Mouse (Mus musculus): ENCODE data around the gene Wdr54. TPM values are rescaled to one million over a fixed set of nuclear protein-coding genes. Genes with fewer than 3 reads are reported as not detected.

The Wdr54 gene
- total RNA-seq, 4 experiments from 2014 or later = 23.4 to 27.5 (median 26.9) TPM

DNA sequence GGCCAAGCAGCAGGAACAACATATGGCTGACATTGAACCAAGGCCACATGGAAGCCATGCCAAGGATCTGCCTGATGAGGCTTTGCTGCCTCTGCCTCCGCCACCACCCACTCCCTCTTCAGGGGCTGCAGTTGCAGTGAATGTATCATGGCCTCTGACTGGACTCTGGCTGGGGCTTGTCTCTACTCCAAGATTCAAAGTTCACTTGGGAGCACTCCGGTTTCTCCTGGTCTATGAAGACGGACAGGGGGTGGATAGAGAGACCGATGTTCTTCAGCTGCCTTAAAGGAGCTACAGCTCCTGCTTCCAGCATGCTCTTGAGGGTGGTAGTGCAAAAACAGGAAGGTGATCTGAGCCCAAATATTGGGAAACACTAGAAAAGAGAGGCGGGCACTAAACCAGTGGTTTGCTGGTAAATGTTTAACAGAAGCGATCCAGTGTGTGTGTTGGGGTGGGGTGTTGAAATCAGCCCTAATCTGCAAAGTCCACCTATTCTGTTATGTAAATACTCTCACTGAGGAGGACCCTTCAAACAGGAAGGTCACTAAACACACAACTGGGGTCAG lies 24.6 kb downstream of the Wdr54 start:
- DNase-seq (ENCODE audit: low spot score in 2 of 2) = no peak

DNA sequence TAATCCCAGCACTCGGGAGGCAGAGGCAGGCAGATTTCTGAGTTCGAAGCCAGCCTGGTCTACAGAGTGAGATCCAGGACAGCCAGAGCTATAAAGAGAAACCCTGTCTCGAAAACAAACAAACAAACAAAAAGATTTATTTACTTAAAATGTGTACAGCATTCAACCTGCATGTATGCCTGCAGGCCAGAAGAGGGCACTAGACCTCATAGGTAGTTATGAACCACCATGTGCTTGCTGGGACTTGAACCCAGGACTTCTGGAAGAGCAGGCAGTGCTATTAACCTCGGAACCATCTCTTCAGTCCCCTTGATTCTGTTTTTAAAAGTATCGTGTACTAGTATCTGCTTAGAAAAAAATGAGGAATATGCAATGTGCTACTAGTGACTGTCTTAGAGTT lies 28.8 kb downstream of the Wdr54 start:
- DNase-seq (ENCODE audit: low spot score in 2 of 2) = no peak

DNA sequence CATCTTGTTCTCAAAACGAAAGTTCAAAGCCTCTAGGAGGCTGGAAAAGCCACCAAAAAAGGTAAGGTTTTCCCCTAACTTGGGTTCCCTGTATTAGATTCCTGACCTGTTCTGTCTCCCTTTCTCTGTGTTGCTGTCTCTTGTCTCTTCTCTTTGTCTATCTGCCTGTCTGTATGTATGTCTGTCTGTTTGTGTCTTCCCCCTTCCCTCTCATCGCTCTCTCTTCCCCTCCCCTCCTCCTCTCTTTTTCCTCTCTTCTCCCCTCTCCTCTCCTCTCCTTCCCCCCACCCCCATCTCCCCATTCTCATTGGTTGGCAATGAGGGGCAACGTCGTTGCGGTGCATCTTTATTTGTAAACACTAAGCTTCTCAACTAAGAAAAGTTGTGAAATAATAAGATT lies 30.9 kb downstream of the Wdr54 start, which contains the start of gene Ino80b:
TSS of gene Ino80b (minus strand) at position 101 of the 400 bp plus-strand sequence.
- no peak for DNase-seq (ENCODE audit: low spot score in 2 of 2)

DNA sequence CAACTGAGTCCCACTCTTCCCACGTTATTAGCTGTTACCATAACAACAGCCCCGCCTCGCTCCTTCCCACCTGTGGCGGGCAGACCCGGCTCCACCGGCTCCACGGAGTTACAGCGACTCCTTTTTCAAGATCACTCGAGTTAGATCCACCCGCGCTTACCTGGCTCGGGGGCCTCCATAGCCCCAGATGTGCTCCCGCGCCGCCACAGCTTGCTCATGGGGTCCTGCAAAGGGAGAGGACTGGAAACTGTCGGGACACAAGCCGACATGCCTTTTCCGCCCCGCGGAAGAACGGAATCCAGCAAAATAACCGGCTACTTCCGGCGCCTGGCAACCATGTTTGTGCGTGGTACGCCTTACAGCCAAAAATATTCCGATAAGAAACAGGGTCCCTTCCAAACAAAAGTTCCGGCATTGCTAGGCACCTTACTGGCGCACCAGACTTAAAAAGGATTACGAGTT lies 31.3 kb downstream of the Wdr54 start:
- DNase-seq (ENCODE audit: low spot score in 2 of 2) = peak; percentile 89 to 91

DNA sequence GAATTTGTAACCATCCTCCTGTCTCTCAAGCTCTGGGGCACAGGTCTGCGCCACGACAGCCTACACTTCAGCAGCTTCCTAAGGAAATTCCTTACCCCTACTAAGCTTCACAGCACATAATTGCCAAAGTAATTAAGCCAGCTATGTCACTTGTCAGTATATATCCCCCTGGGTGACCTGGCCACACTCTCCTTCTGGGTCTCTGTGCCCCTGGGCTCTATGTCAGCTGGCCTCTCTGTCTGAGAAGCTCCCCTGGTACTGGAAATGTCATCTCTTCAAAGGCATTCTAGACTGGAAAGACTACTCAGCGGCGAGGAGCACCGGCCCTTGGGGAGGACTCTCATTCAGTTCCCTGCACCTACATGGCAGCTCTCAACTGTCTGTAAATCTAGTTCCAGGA lies 33.2 kb downstream of the Wdr54 start:
- DNase-seq (ENCODE audit: low spot score in 2 of 2) = no peak

DNA sequence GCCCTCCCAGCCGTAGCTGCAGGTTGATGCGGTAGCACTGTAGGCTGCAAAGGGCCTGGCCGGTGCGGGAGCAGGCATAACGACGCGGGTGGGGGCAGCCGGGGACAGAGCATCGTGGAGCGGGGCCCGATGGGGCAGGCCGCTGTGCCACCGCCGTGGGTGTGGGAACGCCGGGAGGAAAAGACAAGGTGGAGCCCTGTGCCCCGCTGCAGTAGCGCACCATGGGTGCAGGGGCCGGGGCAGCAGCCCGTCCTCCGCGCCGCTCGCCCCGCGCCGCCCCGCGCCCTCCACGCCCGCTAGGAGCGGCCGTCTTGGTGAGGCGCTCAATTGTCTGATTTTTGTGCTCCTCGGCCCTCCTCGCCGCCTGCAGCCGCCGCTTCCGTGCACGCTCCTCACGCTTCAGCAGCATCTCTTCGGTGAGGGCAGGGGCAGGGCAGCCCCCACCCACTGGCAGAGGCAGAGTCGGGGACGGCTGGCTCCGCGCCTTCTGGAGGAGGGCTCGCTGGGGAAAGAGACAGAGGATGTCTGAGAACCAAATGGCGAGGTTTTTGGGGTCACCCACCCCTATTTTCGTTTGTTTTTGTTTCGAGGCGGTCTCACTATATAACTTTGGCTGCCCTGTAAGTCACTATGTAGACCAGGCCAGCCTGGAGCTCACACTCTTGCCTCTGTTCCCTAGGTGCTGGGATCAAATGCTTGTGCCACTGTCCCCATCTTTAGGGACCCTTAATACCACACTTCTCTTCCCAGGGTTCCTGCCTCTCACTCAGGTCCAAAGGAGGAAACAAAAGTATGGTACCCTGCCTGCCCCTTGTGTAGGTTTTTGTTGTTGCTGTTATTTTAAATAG lies 34.1 kb downstream of the Wdr54 start:
- no peak for DNase-seq (ENCODE audit: low spot score in 2 of 2)

DNA sequence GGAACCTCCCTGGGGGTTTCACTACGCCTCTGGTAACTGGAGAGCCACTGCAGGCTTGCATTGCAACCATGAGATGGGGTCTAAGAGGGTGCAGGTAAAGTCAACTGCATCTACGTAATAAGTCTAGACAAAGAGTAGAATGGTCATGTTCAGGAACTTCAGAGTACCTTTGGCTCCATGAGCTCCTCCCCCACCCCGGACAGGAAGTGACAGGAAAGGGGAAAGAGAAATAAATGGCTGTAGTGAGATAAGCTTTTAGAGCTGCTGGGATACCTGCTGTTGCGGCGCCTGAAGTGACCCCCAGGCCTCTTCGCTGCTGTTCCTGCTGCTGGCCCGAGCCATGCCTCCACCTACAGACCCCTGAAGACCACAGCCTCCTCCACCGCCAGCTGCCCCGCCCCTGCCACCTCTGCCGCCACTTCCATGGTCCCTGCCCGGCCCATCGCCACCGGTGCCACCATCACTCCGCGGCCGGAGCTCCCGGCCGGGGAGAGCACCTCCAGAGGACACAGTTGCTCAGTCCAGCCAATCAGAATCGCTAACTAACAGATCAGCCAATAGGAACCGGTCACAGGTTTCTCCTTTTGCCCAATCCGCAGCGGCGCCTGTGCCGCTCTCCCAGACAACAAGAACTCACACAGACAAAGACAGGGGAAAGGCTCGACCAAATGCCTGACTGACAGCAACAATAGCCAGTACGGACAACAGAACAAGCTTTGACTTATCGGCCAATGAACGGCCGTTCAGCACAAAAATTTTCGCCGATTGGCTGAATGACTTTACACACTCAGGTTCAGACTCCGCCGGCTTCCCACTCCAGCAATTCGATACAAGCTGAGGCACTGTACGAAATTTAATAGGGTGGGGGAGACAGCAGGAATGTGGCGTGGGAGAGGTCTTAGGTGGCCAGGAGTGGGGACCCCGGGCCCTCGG lies 35.0 kb downstream of the Wdr54 start, which contains the start of gene Wbp1:
TSS of gene Wbp1 (minus strand) at position 630 of the 933 bp plus-strand sequence.
- peak; percentile 98 to 99 for DNase-seq (ENCODE audit: low spot score in 2 of 2)

DNA sequence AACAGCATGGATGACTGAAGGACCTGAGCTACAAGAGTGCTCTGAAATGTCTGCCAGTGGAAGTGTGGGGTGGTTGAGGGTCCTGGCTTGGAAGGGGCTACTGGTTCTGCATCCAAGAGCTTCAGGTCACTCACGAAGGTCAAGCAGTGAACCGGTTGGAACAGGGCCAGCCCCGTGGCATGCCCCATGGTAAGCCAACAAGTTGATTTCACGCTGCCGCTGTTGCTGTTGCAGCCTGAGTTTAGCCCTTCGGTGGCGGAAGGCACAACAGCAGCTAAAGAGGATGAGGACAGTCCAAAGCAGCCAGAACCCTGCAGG lies 36.5 kb downstream of the Wdr54 start:
- DNase-seq (ENCODE audit: low spot score in 2 of 2) = no peak

DNA sequence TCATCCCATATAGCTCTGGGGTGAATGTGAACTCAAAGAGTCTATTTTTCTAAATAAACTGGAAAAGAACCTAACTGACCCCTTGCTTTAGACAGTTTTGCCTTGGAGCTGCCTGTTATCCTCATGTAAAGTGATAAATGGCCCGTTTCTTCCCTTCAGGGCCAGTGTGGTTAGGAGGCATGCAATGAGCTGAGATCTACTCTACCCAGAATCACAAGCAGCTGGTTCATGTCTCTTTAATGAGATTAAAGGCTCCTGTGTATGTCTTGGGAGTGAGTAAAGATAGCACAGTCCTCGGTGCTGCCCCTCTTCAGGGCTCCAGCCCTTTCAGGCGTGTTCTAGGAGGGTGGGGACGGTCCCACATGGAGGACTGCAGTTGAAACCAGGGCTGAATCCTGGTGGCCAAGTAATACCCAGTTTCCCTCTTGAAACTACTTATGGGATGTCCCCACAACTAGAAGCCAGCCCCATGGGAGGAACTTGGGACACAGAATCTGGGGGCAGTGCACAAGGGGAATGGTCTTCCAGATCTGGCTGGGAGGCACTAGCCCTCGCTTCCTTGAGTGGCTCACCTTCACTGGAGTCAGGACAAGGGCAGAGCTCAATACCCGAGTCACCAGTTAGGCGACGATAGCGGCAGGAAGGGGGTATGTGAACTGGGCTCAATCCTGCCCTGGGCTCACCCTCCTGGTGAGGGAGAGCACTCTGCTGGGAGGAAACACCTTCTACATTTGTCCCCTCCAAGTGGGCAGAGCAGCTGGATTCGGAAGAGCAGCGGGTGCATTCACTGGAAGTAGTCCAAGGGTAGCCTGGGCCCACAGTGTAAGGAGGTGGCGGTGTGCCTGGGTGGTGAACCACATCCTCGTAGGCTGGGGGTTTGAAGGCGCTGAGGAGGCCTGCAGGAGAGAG lies 37.1 kb downstream of the Wdr54 start:
- DNase-seq (ENCODE audit: low spot score in 2 of 2) = no peak

DNA sequence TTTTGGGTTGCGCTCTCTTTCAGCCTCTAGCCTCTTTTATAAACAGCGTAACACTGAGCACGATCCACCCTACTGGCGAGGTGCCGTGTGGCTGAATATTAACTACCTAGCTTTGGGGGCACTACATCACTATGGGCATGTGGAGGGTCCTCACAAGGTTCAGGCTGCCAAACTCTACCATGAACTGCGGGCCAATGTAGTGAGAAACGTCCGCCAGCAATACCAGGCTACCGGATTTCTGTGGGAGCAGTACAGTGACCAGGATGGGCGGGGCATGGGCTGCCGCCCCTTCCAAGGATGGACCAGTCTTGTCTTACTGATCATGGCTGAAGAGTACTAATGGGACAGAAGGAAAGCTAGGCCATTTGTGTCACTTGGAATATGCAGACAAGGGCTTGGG lies 37.8 kb downstream of the Wdr54 start:
- DNase-seq (ENCODE audit: low spot score in 2 of 2) = no peak

DNA sequence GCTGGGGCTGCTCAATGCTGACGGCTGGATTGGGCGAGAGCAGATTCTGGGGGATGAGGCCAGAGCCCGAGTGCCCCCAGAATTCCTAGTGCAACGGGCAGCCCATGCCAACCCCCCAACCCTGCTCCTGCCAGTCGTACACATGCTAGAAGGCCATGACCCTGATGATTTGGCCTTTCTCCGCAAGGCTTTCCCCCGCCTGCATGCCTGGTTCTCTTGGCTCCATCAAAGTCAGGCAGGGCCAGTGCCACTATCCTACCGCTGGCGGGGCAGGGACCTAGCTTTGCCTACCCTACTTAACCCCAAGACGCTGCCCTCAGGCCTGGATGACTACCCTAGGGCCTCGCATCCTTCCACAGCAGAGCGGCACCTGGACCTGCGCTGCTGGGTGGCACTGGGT lies 38.6 kb downstream of the Wdr54 start:
- no peak for DNase-seq (ENCODE audit: low spot score in 2 of 2)

DNA sequence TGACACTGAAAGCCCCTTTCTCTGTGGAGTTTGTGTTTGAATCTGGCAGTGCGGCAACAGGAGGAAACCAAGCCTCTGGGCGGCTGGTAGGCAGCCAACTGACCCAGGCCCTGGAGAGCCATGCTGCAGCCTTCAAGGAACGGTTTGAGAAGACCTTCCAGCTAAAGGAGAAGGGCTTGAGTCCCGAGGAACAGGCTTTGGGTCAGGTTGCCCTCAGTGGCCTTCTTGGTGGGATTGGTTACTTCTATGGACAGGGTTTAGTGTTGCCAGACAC lies 39.1 kb downstream of the Wdr54 start:
- DNase-seq (ENCODE audit: low spot score in 2 of 2) = no peak

DNA sequence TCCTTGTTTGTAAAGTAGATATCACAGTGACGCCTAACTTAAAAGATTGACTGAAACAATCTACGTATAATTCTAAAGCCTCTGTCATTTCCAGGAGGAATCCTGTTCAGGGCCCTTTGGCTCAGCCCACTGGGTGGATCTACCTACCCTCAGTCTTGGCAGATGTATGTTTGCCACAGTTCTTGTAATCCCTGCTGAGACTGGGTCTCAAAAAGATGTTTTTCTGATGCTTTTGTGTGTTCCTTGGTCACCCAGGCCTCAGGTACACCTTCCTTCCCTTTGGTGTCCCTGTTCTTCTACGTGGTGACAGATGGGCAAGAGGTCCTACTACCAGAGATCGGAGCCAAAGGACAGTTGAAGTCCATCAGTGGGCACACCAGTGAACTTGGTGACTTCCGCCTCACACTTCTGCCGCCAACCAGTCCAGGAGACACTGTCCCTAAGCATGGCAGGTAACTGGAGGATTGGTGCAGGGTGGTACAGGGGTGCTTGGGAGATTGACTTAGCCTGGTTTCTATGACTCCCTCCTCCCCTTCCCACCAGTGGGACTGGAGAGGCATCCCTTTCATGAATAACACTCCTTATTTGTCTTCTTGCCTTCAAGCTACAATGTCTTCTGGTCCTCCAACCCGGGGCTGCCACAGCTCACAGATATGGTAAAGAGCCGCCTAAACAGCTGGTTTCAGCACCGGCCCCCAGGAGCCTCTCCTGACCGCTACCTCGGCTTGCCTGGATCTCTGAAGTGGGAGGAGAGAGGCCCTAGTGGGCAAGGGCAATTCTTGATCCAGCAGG lies 39.6 kb downstream of the Wdr54 start:
- DNase-seq (ENCODE audit: low spot score in 2 of 2) = no peak

DNA sequence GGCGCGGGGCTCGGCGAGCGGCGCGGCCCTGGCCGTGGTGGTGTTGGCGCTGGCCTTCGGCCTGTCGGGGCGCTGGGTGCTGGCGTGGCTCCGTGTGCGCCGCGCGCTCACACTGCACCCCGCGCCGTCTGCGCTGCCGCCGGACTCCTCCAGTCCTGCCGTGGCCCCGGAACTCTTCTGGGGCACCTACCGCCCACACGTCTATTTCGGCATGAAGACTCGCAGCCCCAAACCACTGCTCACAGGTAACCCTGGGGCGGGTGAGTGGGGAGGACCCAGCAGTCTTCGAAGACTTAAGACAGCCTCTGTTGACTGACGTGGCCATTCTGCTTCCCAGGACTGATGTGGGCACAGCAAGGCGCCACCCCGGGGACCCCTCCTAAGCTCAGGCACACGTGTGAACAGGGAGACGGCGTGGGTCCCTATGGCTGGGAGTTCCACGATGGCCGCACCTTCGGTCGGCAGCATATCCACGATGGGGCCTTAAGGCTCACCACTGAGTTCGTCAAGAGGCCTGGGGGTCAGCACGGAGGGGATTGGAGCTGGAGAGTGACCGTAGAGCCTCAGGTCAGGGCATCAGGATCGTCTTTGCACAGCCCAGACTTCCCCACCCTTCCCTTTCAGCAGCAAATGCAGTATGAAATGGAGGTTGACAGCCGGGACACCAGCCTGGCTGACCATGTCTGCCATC lies 40.4 kb downstream of the Wdr54 start:
- no peak for DNase-seq (ENCODE audit: low spot score in 2 of 2)

DNA sequence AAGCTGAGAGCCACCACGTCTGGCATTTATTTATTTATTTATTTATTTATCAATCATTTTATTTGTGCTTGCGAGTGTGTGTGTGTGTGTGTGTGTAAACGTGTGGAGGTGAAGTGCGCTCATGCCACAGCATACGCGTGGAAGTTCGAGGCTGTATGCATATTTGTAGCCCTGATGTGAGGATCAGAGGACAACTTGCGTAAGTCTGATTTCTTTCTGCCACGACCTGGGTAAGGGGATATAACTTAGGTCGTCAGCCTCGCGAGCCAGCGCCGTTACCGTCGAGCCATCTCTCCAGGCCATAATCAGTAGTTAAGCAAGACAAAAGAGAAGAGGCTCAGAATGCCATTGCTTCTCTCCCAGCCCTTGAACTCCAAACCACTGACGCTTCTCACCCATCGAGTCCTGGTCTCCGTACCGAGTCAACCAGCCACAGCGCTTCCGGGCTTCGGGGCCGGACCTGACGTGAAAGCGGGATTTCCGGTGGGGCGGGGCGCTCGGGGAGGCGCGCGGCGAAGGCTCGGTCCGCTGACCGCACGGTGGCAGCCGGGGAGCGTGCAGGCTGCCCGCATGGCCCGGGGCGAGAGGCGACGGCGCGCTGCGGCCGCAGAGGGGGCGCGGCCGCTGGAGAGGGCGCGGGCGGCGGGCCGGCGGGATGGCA lies 41.1 kb downstream of the Wdr54 start, which contains the start of gene Mogs:
TSS of gene Mogs (plus strand) at position 486 of the 661 bp plus-strand sequence.
- DNase-seq (ENCODE audit: low spot score in 2 of 2) = peak; percentile 87 to 88

DNA sequence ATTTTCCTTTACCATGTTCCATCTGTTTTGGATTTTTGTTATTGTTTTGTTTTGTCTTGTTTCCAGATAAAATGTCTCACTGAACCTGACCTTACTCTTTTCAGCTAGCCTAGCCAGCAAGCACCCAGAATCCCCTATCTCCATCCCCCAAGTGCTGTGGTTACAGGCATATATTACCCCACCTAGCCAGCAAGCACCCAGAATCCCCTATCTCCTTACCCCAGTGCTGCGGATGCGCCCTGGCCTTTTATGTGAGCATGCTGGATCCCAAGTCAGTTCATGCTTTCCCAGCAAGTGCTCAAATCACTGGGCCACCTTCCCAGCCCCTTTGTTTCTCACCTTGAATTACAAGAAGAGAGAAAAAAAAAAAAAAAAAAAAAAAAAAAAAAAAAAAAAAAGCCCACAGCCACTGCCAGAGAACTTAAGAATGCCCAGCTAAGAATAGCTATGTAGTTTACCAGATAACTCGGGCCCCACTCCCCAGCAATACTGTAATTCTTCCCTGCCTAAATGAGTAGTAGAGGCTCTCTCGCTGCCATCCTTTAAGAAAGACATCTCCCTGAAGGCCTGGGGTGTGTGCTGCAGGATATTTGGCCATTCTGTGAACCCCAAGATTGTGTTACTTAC lies 44.6 kb downstream of the Wdr54 start:
- DNase-seq (ENCODE audit: low spot score in 2 of 2) = no peak

DNA sequence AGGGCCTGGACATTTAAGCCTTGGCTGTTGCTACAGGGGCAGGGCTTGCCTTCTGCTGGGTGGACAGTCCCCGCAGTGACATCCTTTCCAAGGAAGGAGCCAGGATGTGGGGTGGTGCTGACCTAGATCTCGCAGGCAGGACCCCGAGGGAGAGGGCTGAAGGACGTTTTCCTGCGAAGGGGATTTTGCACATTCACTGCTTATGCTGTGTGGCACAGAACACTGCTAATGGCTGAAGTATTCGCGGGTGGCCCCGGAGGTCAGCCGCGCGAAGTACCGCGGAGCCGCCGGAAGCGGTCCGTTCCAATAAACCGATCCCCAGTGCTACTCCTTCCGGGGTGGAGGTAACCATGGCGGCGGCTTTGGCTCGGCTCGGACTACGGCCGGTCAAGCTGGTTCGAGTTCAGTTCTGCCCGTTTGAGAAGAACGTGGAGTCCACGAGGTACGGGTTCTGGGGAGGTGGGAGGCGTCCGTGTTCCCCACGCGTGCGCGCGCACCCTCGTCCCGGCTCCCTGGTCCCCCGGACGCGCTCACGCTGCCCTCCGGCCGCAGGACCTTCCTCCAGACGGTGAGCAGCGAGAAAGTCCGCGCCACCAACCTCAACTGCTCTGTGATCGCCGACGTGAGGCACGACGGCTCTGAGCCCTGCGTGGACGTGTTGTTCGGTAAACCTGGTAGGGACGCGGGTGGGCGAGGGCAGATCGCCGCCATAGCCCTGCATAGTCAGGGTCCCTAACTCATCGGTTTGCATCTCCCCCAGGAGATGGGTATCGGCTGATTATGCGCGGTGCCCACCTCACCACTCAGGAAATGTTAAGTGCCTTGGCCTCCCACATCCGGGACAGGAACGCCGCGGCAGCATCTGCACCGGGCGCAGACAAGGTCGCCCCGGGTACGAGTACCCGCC lies 47.2 kb downstream of the Wdr54 start, which contains the start of gene Mrpl53:
TSS of gene Mrpl53 (plus strand) at position 279 of the 907 bp plus-strand sequence.
- DNase-seq (ENCODE audit: low spot score in 2 of 2) = peak; percentile 73 to 78
